Mouse (Mus musculus) heart, adult 2 months (tissue): ENCODE measurements around the gene Eps15.

Source experiments
- CTCF ChIP-seq: fragments of 200-600 bp; IDR thresholded peaks from 2 replicates; pipeline ENCODE4 v1.8.1; 2022; ENCODE audit warnings: antibody characterized with exemption, mild to moderate bottlenecking, moderate library complexity
- EP300 ChIP-seq: fragments of 200-500 bp; IDR thresholded peaks from 2 replicates; pipeline ENCODE4 v1.6.1; 2011; ENCODE audit warnings: low read depth, low read length, control low read depth; ENCODE audit not compliant: insufficient read depth

- TF ChIP-seq CTCF: no peak
- no peak for TF ChIP-seq EP300
These were observed 18.0 kb upstream of the Eps15 start for GRCm38 (mm10) chr4:109262068-109262467.
